Mouse (Mus musculus): ENCODE data around the gene Chst11.

The Chst11 gene

GRCm38 (mm10) chr10:82982286-82982685 lies 3.0 kb upstream of the Chst11 start:
- no peak for TF ChIP-seq GATA4 (IDR thresholded peaks at IDR 0.05; ENCODE audit: insufficient replicate concordance, low read length)

DNA sequence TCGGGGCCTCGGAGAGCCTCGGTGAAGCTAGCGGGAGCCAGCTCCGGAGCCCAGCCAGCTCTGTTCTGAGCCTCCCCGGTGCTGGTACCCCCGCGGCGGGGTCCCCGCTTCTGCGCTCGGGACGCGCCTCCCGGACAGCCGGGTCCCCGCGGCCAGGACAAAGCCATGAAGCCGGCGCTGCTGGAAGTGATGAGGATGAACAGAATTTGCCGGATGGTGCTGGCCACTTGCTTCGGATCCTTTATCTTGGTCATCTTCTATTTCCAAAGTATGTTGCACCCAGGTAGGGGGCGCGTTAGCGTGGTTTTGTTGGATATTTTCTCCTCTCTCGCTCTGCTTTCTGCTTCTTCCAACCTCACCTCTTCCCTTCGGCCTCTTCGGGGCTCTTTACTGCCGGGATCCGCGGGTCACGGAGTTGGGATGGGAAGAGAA lies 418 bp downstream of the Chst11 start:
- TF ChIP-seq GATA4 (IDR thresholded peaks at IDR 0.05; ENCODE audit: insufficient replicate concordance, low read length), result no peak

DNA sequence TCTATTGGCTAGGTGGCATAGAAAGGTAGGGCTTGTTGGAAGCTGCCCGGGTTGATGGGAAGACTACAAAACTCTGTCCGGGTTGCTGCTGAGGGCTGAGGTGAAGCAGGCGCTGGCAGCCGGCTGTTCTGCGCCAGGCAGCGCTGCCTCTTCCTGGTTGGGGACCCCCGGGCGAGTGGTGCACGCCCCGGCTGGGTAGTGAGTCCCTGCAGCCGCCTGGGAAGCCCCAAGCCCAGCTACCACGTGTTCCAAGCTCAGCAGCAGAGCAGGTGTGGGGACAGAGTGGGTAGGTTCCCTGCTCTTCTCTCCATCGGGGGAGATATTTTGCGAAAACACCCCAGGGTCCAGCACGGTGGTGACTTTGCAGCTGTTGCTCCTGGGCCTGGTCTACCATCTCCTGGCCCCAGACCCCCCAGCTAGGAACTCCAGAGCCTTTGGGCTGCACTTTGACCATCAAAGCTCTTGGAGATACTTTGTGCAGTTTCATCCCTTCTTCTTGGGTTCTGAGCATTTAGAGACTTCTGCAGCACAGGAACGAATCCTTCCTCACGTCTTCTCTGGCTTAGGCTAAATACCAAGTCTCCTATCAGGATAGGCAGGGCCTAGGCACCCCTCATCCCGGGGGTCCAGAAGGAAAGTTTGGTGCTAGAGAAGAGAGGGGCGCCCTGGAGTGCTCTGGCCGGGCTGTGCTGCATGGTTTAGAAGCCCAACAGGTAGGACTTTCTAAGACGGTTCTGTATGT lies 1.1 kb downstream of the Chst11 start:
- no peak for TF ChIP-seq GATA4 (IDR thresholded peaks at IDR 0.05; ENCODE audit: insufficient replicate concordance, low read length)

DNA sequence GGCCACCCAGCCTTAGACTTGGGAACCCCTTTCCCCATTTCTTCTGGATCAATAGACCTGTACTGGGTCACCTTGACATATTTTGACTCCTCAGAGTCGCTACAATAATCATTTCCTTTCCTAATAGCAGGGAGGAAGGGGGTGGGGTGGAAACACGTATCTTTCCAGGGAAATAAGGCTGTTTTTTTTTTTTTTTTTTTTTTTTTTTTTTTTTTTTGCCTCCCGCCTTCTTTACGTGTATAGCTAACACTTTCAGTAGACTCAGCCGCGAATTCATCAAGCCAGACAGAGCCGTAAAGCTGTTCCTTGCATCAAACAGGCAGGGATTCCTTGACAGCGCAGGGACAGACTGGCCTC lies 1.7 kb downstream of the Chst11 start:
- TF ChIP-seq GATA4 (IDR thresholded peaks at IDR 0.05; ENCODE audit: insufficient replicate concordance, low read length), result no peak

DNA sequence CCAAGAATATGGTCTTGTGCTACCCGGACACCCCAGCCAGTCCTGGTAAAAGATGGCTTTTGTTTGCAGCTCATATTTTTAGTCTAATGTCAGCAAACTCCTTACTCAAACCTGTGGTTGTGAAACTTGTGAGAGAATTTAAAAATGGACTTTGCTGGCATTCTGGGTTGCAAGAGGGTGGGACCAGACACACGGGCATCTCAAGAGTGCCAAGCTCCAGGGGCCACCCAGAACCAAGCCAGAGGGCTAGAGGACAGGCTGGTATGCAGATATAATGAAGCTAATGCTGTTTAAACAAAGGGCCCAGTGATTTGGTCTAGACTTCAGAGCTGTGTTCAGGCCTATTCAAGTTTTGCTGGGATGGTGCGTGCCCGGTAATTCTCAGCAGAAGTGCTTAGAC lies 2.1 kb downstream of the Chst11 start:
- TF ChIP-seq GATA4 (IDR thresholded peaks at IDR 0.05; ENCODE audit: insufficient replicate concordance, low read length), result no peak

DNA sequence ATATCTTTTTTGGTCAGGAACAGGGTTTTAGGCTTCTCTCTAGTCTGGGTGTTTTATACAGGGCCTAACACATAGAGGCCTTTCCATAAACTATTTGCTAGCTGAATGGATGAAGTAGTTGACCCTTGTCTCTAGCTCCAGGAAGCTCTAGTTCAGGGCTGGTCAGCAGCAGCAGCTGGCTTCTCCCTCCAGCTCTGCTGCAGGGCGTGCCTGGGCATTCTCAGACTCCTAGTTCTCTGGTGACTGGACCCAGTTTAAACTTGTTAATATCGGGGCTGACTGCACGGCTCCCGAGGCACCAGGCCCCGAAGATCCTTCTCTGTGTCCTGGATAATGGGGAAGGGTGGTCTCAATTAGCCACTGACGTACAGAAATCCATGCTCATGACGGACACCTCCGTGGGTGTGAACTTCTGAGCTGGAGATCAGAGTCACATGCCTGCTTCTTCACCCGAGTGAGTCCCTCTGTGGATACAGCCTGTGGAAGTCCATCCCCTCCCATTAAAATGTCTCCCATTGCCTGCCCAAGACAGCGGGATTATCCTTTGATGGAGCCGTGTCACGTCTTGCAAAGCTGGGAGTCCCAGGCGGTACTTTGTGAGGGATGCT lies 4.2 kb downstream of the Chst11 start:
- no peak for TF ChIP-seq GATA4 (IDR thresholded peaks at IDR 0.05; ENCODE audit: insufficient replicate concordance, low read length)

- TF ChIP-seq GATA4 (IDR thresholded peaks at IDR 0.05; ENCODE audit: insufficient replicate concordance, low read length), result no peak
These were observed 5.6 kb downstream of the Chst11 start for GRCm38 (mm10) chr10:82990918-82991317.

- no peak for TF ChIP-seq GATA4 (IDR thresholded peaks at IDR 0.05; ENCODE audit: insufficient replicate concordance, low read length)
These were observed 6.6 kb downstream of the Chst11 start for GRCm38 (mm10) chr10:82991756-82992519.

DNA sequence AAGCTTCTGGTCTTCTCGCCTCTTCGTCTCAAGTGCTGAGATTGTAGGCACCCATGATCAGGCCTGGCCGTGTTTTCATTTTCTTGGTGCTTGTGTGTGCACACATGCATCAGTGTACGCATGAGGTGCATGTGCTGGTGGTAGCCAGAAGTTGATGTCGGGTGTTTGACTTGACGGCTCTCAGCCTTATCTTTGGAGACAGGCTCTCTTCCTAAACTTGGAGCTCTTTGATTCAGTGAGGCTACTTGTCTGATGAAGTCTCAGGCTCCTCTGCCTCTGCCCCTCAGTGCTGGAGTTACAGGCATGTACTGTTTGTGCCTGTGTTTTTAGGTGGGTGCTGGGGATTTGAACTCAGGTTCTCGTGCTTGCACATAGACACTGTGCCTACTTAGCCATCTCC lies 9.0 kb downstream of the Chst11 start:
- no peak for TF ChIP-seq GATA4 (IDR thresholded peaks at IDR 0.05; ENCODE audit: insufficient replicate concordance, low read length)

DNA sequence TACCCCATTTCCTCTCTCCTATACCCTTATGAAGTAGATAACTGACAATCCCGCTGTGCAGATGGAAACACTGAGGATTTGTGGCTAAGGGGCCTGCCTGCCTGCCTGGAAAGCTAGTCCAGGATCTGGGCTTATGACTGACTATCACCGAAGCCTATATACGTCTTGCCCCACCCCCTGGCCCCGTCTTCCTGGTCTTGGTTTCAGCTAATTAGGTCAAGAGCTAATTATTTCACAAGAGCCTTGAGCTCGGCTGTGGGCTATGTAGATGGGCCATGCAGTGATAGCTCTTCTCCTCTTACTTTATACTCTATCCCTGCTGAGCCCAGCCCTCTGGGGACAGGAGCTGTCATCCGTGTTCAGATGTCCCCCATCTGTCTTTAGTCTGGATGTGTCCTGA lies 12.2 kb downstream of the Chst11 start:
- TF ChIP-seq GATA4 (IDR thresholded peaks at IDR 0.05; ENCODE audit: insufficient replicate concordance, low read length), result no peak

- TF ChIP-seq GATA4 (IDR thresholded peaks at IDR 0.05; ENCODE audit: insufficient replicate concordance, low read length), result no peak
These were observed 14.9 kb downstream of the Chst11 start for GRCm38 (mm10) chr10:83000169-83000568.

DNA sequence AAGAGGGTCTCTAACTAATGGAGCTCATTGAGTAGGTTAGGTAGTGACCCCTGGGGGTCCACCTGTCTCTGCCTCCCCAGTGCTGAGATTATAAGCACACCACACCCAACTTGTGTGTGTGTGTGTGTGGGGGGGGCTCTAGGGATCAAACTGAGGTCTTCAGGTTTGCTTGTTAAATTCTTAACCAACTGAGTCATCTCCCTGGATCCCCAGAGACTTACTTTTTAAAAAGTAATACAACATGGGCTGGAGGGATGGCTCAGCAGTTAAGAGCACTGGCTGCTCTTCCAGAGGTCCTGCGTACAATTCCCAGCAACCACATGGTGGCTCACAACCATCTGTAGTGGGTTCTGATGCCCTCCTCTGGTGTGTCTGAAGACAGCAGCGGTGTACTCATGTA lies 15.4 kb downstream of the Chst11 start:
- TF ChIP-seq GATA4 (IDR thresholded peaks at IDR 0.05; ENCODE audit: insufficient replicate concordance, low read length), result no peak

DNA sequence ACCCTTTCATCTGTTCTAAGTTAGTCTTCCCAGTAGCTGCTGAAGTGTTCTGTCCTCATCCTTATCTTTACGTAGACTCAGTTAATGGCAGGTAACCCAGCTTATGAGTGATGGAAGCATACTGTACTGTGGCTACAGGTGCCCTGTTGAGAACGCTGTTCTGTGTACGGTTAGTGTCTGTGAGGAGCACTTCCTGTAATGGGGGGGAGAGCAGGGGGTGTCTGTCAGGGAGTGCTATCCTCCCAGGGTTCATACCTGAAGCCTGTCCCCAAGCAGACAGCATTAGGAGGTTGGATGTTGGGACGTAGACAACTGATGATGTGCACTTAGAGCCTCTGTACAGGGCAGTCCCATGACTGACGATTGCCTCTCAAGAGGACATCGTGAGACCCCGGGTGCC lies 18.6 kb downstream of the Chst11 start:
- TF ChIP-seq GATA4 (IDR thresholded peaks at IDR 0.05; ENCODE audit: insufficient replicate concordance, low read length), result no peak

DNA sequence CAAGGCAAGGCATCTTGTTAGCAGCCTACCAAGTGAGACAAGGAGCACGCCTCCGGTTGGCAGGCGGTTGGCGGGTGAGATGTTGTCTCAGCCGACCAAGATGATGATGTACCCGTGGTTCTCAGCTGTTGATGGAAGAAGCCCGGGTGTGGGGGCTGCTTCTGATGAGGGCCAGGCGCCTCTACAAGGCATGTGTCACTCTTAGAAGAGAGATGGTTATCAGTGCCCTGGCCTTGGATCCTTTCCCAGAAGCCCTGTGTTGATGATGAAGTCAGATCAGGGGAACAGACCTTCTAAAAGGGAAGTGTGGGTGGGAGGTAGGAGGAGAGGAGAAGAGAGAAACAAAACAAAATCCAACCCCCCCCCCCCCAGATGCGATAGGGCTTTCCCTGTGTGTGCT lies 19.1 kb downstream of the Chst11 start:
- TF ChIP-seq GATA4 (IDR thresholded peaks at IDR 0.05; ENCODE audit: insufficient replicate concordance, low read length), result no peak

DNA sequence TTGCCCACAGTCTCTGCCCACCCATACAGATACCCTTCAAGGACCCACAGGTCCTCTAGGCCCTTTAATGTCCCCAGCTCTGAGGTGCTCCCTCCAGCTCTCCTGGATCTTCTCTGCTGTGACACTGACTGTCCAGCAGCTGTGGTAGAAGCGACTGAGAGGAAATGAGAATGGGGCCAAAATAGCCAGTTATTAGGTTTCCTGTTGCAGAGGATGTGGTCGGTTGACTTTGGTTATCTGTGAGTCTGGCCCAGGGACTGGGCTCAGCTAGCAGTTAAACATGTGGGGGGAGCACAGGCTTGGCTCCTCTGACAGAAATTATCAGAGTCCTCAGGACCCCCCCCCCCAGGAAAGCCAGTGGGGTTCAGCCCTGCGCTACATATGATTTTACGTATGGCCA lies 19.7 kb downstream of the Chst11 start:
- TF ChIP-seq GATA4 (IDR thresholded peaks at IDR 0.05; ENCODE audit: insufficient replicate concordance, low read length), result no peak

GRCm38 (mm10) chr10:83006258-83006657 lies 21.0 kb downstream of the Chst11 start:
- no peak for TF ChIP-seq GATA4 (IDR thresholded peaks at IDR 0.05; ENCODE audit: insufficient replicate concordance, low read length)
